Mouse (Mus musculus) cerebellum, adult (tissue): Measurements from ENCODE around the gene Spem1.

Experiments
- ATAC-seq: cut with Nextera tagmentation; 2 replicates; pipeline ENCODE4 v1.9.2; 2017; ENCODE audit warnings: mild to moderate bottlenecking, moderate library complexity, mixed read lengths; ENCODE audit not compliant: insufficient number of reproducible peaks, low FRiP score, low TSS enrichment

The Spem1 gene

DNA sequence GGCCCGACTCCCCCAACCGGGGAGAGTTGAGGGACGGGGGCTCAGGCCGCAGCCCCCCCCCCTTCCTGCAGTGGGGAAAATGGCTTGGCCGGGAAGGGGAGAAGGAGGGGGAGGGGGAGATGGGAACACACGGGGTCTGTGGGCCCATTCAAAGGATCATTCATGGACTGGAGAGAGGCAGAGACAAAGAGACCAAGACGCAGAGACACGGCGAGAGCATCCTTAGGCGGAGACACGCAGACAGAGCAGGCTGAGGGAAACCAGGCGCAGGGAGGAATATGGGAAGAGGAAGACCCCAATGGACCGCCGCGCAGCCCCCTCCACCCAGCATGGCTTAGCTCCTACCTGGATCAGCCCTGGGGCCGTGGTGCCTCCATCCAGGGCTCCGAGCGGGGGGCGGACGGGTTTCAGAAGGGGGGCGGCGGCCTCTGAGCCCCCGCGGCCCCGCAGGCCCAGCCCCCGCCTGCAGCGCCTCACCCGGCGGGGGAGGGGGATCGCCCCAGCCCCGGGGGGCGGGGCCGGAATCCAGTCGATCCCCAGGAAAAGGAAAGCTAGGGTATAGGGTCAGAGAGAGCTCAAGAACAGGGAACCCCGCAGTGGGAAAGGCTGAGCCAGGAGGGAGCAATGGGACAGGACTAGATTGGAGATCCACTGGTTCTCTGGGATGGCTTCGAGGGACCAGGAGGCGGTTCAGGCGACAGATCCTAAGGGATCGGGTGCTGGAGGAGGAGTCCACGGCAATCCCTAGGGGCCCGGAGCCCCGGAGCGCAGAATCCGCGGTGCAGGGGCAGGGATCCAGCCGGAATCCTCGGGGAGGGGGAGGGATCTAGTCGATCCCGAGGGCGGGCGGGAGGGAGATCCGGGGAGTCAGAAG, 15.0 kb upstream of the Spem1 start:
- ATAC-seq: no peak

DNA sequence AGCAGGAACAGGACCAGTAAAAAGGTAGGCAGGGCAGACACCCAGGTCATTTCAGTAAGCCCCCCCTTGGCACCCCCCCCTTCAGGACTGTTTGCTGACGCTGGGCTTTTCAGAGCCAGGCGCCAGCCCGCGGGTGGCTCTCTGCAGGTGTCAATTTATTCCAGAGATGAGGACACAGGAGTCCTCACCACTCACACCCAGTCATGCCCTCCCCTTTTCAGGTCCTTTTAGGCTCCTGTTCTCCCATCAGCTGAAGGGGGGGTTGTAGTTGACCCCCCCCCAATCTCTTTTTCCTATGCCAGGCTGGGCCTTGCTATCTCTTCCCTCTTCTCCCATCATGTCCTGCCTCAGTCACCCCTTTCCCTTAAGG, 14.0 kb upstream of the Spem1 start:
- ATAC-seq: no peak

DNA sequence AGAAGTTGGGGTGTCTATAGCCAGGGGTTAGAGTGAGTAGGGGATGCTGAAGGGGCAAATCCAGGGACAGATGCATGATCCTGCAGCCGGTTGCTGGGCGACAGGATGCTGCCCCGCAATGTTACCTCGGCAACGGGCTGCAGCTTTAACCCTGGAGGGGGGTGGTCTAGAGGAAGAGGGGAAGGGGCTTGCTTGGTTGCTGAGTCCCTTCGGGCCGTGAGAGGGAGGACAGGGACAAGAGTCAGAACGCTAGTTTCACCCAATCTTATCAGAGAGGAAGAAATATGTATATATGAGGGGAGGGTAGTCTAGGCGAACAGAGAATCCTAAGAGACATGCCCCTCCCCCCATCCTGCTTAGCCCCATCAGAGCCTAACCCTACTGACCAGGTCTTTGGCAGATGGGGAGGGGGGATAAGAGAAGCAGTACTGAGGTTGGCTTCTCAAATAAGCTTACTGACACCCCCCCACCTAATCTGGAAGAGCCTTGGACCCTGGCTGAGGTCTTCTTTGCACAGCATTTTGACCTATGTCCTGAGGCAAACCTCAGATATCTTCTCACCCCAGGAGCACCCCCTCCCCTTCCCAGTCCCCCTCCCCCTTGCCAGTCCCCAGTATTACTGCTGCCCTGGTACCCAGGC, 13.5 kb upstream of the Spem1 start:
- no peak for ATAC-seq

DNA sequence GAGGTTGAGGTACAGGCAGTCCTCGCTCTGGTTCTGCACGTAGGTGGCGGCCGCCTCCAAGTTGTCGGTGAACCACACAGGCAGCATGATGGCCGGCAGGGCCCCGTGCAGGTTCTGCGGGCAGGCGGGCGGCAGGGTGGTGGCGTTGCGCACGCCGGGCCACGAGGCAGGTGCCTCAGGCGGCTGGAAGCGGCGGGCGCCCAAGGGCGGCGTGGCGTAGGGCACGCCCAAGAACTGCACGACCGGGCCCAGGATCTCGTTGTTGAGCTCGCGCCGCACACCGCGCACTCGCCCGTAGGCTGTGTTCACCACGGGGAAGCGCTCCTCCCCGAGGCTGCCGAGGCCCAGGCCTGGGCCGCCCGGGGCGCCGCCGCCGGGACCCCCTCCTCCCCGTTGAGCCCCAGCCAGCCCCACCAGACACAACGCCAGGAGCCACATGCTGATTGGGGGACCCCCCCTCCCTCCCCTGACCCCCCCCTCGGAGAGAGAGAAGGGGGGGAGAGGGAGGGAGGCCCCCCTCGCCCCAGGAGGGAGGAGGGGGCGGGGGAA, 12.1 kb upstream of the Spem1 start:
- ATAC-seq: no peak

GRCm38 (mm10) chr11:69833554-69833953, 11.6 kb upstream of the Spem1 start:
- no peak for ATAC-seq

DNA sequence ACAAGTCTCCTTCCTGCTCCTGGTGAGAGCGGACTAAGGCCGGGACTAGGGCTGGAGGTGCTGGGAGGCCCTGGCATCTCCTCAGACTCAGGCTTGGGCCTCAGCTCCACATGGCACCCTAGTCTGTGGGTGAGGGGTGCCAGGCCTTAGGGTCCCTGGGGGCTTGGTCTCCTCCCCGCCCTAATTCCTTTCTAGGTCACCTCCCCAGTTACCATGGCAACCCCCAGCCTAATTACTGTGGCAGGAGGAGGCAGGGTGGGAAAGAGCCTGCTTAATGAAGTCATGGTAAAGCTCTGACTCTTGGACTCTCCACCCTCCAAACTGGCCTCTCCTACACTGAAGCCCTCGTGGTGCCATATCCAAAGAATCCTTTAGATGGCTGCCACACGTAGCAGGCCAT, 6.9 kb upstream of the Spem1 start:
- ATAC-seq: no peak

DNA sequence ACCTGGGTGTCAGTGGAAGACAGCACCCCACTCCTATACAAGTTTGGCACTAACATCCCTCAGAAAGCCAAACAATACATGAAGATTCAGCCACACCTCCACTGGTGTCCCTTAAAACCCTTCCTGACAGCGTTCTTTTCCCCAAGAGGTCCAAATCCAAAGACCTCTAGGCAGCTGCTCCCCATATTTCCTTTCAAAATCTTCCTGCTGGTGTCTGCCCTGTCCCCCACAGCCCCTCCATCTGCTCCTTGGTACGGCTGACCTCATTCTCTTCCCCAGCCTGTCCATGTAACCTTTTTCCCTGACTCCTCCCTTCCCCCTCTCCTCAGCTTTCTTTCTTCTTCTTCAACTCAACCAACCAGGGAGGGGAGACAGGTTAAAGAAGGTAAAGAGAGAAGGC, 1.5 kb upstream of the Spem1 start:
- ATAC-seq: no peak

- no peak for ATAC-seq
Measured at GRCm38 (mm10) chr11:69818871-69819270, 3.1 kb downstream of the Spem1 start.

- no peak for ATAC-seq
Measured at GRCm38 (mm10) chr11:69818365-69818764, 3.6 kb downstream of the Spem1 start, which contains the start of gene Spem2. TSS of gene Spem2 (minus strand) at chr11:69818465.

- ATAC-seq: no peak
Measured at GRCm38 (mm10) chr11:69816520-69816919, 5.5 kb downstream of the Spem1 start.

- no peak for ATAC-seq
Measured at GRCm38 (mm10) chr11:69815155-69815554, 6.8 kb downstream of the Spem1 start, which contains the start of gene Gm39566. TSS of gene Gm39566 (minus strand) at chr11:69815298.

- no peak for ATAC-seq
Measured at GRCm38 (mm10) chr11:69810280-69810679, 11.7 kb downstream of the Spem1 start.

DNA sequence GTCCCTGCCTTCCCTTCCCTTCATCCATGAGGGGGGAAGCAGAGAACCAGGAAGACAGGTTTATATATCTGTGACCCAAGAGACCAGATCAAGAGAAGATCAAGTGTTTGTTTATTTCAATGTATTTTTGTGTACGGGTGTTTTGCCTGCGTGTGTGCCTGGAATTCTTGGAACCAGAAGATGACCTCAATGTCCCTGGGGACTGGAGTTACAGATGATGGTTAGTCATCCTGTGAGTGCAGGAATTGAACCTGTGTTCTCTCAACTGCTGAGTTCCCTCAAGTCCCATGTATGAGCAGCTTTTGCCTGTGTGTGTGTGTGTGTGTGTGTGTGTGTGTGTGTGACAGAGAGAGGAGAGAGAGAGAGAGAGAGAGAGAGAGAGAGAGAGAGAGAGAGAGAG, 14.3 kb downstream of the Spem1 start:
- no peak for ATAC-seq

- no peak for ATAC-seq
Measured at GRCm38 (mm10) chr11:69806378-69806777, 15.6 kb downstream of the Spem1 start.

GRCm38 (mm10) chr11:69804972-69805909, 16.7 kb downstream of the Spem1 start, which contains the start of gene Tmem102:
TSS of gene Tmem102 (minus strand) at chr11:69805624.
- no peak for ATAC-seq

DNA sequence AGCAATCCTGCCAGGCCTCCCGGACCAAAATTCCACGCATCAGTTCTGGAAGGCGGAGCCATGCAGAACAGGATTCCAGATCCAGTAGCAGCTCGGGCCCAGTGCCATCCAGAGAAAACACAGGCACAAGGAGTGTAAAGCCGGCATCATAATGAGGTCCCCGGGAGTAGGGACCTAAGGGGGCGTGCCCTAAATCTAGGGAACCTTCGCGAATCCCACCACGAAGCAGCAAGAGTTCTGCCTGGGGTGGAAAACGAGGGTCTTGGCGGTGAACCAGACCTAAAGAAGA, 17.4 kb downstream of the Spem1 start:
- no peak for ATAC-seq

- ATAC-seq: 0 out of 2 replicates have a peak, but pooled peaks have one; percentile 31
Measured at GRCm38 (mm10) chr11:69803786-69804651, 18.0 kb downstream of the Spem1 start.

DNA sequence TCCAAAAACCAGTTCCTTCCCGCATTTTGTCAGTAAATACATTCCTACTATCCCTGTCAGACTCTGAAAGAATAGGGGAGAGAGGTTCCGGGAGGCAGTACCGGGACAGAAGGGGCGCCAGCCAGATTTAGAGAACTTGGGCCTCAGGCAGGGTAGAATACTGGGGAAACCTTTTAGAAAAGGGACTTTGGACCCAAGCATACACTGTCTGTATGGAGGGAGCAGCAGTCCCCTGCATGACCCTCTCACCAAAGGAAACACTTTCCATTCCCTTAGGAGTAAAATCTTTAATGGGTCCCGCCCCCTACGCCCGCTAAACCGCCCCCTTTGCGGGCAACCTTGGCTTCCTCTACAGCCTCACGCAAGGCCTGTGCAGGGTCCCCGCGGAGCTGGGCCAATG, 18.7 kb downstream of the Spem1 start:
- ATAC-seq: no peak

DNA sequence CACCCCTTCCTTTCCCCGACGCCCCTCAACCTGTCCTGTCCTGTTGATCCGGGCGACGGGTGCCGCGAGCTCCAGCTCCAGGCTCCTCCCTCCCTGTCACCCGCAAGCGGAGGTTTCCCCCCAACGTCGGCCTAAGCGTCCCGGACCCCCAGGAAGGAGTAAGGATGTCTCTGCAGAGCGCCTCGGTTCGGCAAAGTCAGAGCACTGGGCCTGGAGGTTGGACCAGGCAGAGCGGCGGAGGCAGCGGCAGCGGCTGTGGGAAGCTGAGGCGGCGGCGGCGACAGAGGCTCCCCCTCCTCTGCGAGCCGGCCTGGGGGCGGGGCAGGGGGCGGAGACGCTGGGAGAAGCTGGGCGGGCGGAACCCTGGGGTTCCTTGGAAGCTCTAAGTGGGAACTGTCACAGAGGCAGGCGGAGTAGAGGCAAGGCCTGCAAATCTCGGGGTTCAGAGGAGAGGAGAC, 19.3 kb downstream of the Spem1 start:
- no peak for ATAC-seq
